Mouse (Mus musculus): Measurements from ENCODE around the gene Cilp2.

Cilp2 gene

GRCm38 (mm10) chr8:69870003-69870765, 17.3 kb downstream of the Cilp2 start:
- DNase-seq: no peak

DNA sequence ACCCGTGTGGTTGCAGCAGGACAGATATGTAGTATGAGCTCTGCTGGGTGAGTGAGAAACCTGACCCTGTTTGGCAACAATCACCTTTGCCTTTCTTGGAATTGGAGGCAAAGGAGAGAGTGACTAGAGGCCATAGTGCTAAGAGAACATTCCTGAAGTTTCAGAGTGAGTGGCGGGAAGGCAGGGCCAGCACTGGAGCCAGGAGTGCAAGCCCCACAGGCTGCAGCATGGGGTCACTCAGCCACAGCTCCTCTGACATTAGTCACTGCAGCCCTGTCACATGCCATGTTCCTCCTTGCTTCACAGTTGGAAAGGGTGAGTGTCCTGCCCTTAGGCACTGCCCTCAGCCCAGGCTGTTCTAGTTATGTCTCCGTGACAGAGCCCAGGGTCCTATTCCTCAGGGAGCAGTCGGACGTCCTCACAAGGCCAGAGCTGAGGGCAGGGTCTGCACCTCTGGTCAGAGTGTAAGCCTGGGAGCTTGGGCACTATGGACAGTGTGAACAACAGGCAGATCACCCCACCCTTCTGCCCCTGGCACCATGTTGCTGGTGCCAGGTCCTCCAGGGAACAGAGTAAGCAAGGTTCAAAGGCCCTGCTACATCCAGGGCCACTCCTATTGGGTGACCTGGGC, 19.7 kb downstream of the Cilp2 start:
- DNase-seq: peak; percentile 28

DNA sequence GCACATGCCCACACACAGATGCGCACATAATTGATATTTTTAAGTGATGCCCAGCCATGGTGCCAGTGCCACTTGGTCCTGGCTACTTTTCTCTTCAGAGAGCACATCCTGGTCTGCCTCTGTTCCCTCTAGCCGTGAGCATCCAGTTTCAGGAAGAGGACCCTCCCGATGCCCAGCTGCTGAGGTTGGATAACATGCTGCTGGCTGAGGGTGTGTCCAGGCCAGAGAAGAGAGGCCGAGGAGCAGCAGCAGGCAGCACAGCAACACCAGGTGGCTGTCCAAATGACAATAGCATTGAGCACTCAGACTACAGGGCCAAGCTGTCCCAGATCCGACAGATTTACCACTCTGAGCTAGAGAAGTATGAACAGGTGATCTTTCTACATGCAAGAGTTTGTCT, 23.3 kb downstream of the Cilp2 start:
- DNase-seq: no peak

GRCm38 (mm10) chr8:69863387-69864020, 24.0 kb downstream of the Cilp2 start:
- no peak for DNase-seq

DNA sequence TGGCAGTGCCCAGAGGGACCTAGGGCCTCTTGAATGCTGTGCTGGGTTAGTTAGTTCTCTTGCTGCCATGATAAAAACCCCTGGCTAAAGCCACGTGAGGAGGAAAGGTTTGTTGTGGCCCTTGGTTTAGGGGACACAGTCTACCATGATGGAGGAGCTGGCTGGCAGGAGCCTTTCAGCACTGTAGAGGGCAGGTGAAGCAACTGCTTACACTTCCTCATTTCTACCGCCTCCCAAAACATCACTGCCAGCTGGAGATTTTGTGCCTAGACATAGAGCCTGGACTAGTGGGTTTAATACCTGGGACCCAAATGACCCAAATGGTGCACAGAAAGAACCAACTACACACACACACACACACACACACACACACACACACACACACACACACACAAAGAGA, 26.2 kb downstream of the Cilp2 start:
- DNase-seq: no peak

DNA sequence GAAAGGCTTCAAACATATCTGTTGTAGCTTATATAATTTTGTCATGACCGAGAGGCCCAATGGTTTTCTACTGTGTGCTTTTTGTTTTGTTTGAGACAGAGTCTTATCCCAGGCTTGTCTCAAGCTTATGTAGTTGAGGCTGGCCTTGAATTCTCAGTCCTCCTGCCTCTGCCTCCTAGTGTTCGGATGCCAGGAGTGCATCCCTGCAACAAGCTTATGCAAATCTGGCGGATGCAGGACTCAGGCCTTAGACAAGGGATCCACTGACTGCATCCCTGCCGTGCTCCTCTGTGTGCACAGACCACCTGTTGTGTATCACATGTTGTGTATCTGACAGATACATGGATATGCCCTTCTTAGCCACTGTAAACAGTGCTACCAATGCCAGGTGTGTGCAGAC, 26.7 kb downstream of the Cilp2 start:
- DNase-seq: no peak

DNA sequence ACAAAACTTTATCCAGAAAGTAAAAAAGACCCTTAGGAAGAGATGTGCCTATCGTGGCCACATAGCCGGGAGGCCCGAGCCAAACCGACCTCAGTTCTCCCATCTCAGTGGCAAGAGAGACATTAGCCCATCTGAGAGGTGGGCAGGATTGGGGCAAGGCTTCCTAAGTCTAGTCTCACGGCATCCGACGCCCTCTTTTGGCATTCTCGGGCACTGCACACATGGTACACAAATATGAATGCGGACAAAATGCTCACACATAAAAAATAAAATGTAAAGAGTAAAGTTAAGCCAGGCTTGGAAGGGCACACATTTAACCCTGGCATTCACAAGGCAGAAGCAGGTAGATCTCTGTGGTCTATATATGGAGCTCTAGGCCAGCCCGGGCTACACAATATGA, 33.6 kb downstream of the Cilp2 start:
- no peak for DNase-seq

DNA sequence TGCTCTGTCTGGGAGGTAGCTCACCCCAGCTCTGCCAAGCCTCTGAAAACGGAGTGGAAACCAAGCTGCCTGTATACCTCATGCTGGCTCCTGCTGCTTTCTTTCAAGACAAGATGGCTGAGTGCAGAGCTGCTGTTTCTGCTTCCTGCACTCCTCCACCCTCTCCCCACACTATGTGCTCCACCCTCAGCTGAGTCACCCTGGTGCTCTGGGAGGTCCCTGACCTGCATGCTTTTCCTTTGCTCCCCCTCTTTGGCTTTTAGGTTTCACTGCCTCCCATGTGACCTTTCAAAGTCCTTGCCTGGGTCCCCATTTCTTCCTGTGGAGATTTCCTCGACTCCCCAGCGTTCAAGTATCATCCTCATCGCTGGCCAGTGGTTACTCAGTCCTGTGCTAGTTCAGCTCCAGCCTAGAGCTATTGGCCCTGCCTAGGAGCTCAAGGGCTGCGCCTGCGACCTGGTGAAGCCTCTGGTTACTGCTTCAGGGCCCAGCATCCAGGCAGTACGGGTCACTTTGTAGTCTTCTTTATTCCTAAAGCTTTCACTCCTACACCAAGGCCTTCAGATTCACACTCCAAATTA, 36.5 kb downstream of the Cilp2 start:
- no peak for DNase-seq

- no peak for DNase-seq
These were observed 37.6 kb downstream of the Cilp2 start for GRCm38 (mm10) chr8:69849899-69850298.

GRCm38 (mm10) chr8:69848951-69849350, 38.5 kb downstream of the Cilp2 start:
- DNase-seq: peak; percentile 35

DNA sequence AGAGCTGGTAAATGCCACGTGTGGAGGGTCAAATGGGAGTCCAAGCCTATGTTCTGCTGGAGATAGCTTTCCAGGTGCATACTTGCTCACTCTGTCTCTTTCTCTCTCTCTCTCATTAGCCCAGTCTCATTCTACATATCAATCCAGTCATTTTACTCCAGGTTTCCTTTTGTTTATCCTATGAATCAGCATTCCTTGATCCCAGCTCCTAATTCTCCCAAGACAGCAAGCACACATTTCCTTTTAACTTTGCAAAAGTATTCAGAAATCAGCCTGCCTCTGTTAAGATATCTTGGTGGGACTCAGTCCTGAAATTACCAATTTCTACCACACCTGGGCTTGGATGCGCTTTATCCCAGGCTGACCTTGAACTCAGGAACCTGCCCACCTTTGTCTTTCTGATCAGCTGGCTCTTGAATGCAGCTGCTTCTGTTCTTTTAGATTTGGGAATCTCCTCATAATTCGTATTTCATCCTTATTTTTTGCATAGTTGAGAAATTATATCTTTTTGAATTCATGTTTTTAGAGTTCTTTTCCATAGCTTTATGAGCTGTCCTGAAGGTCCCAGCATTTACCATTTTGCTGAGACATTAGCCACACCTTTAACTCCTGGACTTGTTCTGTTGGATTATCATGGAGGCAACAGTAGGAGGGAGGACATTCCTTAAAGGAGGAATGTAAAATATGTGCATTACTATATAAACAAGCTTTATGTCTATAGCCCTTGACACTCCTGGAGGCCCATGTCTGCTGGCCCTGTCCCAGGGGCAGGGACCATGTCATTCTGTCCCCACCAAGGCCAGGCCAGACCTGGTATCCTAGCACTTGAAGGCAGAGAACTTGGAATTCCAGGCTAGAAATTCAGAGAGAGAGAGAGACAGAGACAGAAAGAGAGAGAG, 40.1 kb downstream of the Cilp2 start:
- no peak for DNase-seq

GRCm38 (mm10) chr8:69837057-69837682, 50.3 kb downstream of the Cilp2 start:
- DNase-seq: no peak

GRCm38 (mm10) chr8:69832298-69832853, 55.1 kb downstream of the Cilp2 start, which contains the start of gene Pbx4:
Pbx4 (plus strand) TSS chr8:69832491.
- DNase-seq: peak; percentile 73

Measured in lung, postnatal 14 days (tissue).